Mouse (Mus musculus) neural tube, embryonic 14.5 days (tissue): ENCODE measurements at regions not wholly inside any gene's neighbourhood (a gene's known extent, or its start where the extent isn't known, plus 50 kb on each side); places are given as distances from the start of the nearest gene placed in this dataset.

Experiments
- ATAC-seq: fragments of 200-750 bp; cut with Nextera tagmentation; 2 replicates; pipeline ENCODE4 v1.8.0; 2017; ENCODE audit warnings: low read depth, mild to moderate bottlenecking, moderate TSS enrichment, moderate library complexity
- H3K27ac ChIP-seq: fragments of 300-500 bp; sonication (generic); 2 replicates; pipeline ENCODE4 v1.5.1; 2014; ENCODE audit warnings: low read depth, mild to moderate bottlenecking, control low read depth, low read length, moderate library complexity, mixed read lengths
- H3K27me3 ChIP-seq: fragments of 300-500 bp; sonication (generic); 2 replicates; pipeline ENCODE4 v1.6.1; 2014; ENCODE audit warnings: low read length; ENCODE audit not compliant: control insufficient read depth, insufficient read depth
- H3K36me3 ChIP-seq: fragments of 300-500 bp; sonication (generic); 2 replicates; pipeline ENCODE4 v1.6.1; 2014; ENCODE audit warnings: low read length, mixed read lengths; ENCODE audit not compliant: control insufficient read depth, insufficient read depth
- H3K4me1 ChIP-seq: fragments of 300-500 bp; sonication (generic); 2 replicates; pipeline ENCODE4 v1.6.1; 2014; ENCODE audit warnings: low read length; ENCODE audit not compliant: control insufficient read depth, insufficient read depth
- H3K4me2 ChIP-seq: fragments of 300-500 bp; sonication (generic); 2 replicates; pipeline ENCODE4 v1.6.1; 2014; ENCODE audit warnings: mild to moderate bottlenecking, low read depth, low read length, control low read depth
- H3K4me3 ChIP-seq: fragments of 300-500 bp; sonication (generic); 2 replicates; pipeline ENCODE4 v1.5.1; 2014; ENCODE audit warnings: low read depth, low read length, control low read depth, mixed read lengths
- H3K9ac ChIP-seq: fragments of 300-500 bp; sonication (generic); replicated peaks from 2 replicates; pipeline ENCODE4 v1.6.1; 2014; ENCODE audit warnings: low read depth, mild to moderate bottlenecking, control low read depth, low read length, mixed read lengths
- H3K9me3 ChIP-seq: fragments of 300-500 bp; sonication (generic); 2 replicates; pipeline ENCODE4 v1.6.1; 2016; ENCODE audit warnings: low read length; ENCODE audit not compliant: control insufficient read depth
- WGBS: fragments of 180-500 bp; shearing (Covaris S2); extraction: QIAGEN DNeasy Blood & Tissue Kit; methylation state at CpG from one replicate; pipeline ENCODE4 v1.1.7; 2014; 5-methylcytosine and 5-hydroxymethylcytosine counted together

DNA sequence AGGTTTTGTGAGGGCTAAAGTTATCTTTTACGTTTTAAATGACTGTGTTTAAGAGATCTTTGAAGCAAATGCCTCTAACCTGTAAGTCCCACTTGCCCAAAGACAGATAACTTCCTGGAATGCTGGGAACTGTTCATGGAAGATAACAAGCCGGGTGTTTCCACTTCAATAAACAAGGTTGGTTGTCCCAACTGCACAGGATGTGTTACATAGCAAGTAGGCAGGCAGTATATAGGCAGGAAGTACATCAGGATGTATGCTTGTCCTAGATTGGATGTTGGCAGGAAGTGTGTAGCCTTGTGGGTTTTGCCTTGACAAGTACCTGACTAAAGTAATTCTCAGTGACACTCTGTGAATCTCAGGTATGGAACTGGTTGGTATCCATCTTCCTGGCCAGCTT, 90.7 kb upstream of the Fggy start:
- Histone ChIP-seq H3K36me3 (no peaks in the 10 kb centered on the region), H3K9me3 (no peaks in the 10 kb centered on the region), H3K4me2 (no peak overlapping the region), H3K27ac (no peak overlapping the region), H3K4me1 (no peaks in the 10 kb centered on the region), H3K27me3 (no peaks in the 10 kb centered on the region), H3K9ac (no peak overlapping the region), H3K4me3 (no peak overlapping the region)
- WGBS = 61% methylated on average over 2 of the region's 2 CpGs
- ATAC-seq = no peak

DNA sequence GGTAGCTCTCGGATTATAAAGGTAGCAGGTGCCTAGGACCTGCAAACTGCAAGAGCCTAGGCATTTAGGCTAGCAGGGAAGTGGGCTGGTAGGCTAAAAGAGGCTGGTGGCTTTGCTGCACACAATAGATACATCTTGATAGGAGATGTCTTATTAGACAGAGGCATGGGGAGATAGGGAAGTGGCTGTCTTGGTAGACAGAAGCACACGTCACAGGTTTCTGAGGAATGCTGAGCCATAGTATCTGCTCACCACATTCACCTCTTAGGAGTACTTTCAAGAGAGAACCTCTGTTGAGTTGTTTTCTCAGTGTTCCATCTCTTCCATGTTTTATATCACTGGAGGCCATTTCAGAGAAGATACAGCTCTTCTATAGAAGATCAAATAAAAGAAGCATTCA, 89.8 kb upstream of the Fggy start:
- 88% methylated on average over 2 of the region's 2 CpGs for whole genome bisulfite sequencing
- Histone ChIP-seq H3K27ac (no peak overlapping the region), H3K36me3 (no peaks in the 10 kb centered on the region), H3K4me3 (no peak overlapping the region), H3K4me2 (no peak overlapping the region), H3K4me1 (no peaks in the 10 kb centered on the region), H3K27me3 (no peaks in the 10 kb centered on the region), H3K9ac (no peak overlapping the region), H3K9me3 (no peaks in the 10 kb centered on the region)
- ATAC-seq = no peak

DNA sequence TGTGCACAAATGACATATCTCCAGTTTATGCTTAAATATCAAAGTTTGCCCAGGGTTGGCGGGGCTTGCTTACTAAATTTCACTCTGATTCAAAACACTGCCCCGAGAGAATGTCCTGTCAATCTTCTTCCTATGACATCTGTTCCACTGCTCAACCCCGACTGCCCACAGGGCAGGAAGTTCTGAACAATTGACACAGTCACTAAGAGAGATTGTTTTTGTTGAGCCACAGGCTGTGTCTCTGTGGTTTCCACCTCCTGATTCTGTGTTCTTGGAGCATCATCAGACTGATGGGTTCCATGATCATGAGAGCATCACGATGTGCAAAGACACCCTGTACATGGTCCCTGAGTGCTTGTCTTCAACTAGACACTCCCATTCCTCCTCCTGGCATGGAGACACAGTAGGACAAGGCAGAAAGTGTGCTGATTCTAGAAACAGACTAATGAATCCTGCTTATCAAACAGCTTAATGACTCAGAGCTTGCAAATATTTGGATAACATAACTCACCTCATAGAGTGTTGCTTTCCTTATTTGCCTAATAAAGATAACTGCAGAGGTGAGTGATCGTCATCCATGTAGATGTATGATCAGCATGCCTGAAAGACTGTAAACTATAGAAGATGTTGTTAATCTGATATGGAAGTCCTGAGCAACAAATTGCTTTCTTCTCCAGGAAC, 82.4 kb upstream of the Fggy start:
- Histone ChIP-seq H3K4me3 (no peak overlapping the region), H3K4me1 (no peaks in the 10 kb centered on the region), H3K4me2 (no peak overlapping the region), H3K27ac (no peak overlapping the region), H3K27me3 (no peaks in the 10 kb centered on the region), H3K36me3 (no peaks in the 10 kb centered on the region), H3K9ac (no peak overlapping the region), H3K9me3 (no peaks in the 10 kb centered on the region)
- 75% methylated on average over 5 of the region's 5 CpGs for WGBS
- ATAC-seq = no peak

DNA sequence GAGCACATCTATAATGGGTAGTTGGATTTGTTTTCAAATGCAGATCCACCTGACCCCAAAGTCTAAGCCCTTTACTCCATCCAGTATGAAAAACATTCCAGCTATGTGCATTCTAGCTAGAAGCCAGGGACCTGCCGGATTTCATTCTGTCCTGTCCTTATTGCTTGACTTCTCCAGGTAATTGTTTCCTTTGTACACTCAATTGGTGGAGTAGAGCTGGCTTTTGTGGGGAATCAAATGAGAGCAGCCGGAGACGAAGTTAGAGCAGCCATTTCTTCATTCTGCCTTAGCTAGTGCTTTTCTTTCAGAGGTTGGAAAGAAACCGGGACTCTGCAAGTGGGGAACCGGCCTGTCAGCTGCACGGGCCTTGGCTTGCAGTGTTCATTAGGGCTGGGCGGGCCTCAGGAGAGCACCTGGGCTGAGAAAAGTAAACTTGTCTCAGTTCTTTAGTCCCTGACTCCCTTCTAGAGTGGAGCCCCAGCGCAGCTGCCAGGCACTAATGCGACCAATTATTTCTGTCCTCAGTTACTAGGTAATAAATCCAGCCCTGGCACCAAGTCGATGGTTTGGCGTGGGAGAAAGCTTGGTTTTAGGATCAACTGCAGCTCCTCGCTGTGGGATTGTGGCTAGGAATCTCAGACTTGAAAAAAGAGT, 81.1 kb upstream of the Fggy start:
- no peak overlapping the region for H3K9ac ChIP-seq
- WGBS = 59% methylated on average over 12 of the region's 12 CpGs
- H3K27ac ChIP-seq = no peak overlapping the region
- no peaks in the 10 kb centered on the region for H3K36me3 ChIP-seq
- no peaks in the 10 kb centered on the region for H3K4me1 ChIP-seq
- no peaks in the 10 kb centered on the region for H3K27me3 ChIP-seq
- H3K4me3 ChIP-seq = no peak overlapping the region
- no peak overlapping the region for H3K4me2 ChIP-seq
- H3K9me3 ChIP-seq = no peaks in the 10 kb centered on the region
- 0 out of 2 replicates have a peak, but pooled peaks have one; percentile 21 for ATAC-seq

DNA sequence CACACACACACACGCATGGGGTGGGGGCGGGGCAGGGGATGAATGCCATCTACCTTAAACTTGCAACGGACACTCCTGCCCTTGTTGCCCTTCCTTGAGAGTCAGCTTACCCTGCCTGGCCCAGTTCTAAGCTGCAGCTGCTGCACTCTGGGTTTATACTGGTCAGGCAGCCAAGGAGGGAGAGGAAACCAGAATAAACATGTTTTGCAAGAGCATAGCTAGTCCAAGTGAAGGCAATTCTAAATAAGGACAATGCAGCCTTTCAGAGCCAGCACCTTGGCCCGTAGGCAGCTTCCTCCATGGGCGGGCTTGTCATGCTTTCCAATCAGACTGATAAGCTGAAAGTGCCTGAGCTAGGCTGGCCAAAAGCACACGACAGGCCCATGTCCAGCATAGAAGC, 73.7 kb upstream of the Fggy start:
- H3K36me3 ChIP-seq = no peaks in the 10 kb centered on the region
- no peak overlapping the region for H3K4me2 ChIP-seq
- no peak overlapping the region for H3K4me3 ChIP-seq
- no peak overlapping the region for H3K27ac ChIP-seq
- H3K9me3 ChIP-seq = no peaks in the 10 kb centered on the region
- ATAC-seq = no peak
- WGBS = 81% methylated on average over 6 of the region's 6 CpGs
- H3K27me3 ChIP-seq = no peaks in the 10 kb centered on the region
- H3K9ac ChIP-seq = no peak overlapping the region
- 0 out of 2 replicates have a peak, but pooled peaks cover 4% of the 10 kb centered on the region for H3K4me1 ChIP-seq

DNA sequence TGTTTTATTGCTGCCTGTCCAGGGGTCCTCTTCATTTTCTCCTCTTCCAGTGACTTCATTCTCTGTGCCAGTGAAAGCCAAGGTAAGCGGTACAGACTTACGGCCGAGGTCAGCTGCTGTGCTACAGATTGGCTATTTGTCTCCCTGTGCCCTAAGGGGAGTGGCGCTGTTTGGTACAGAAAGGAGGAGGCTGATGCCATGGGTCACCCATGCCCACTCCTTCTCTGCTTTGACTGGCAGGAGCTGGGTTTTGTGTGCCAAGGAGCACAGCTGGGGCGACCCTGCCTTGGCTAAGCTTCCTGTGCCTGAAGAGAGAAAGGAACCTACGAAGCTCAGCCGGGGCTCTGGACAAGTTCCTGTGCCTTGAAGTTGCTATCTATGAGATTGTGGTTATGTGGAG, 70.0 kb upstream of the Fggy start:
- Histone ChIP-seq H3K4me1 (0 out of 2 replicates have a peak, but pooled peaks cover 4% of the 10 kb centered on the region), H3K4me3 (no peak overlapping the region), H3K9ac (no peak overlapping the region), H3K27me3 (no peaks in the 10 kb centered on the region), H3K9me3 (no peaks in the 10 kb centered on the region), H3K27ac (no peak overlapping the region), H3K4me2 (no peak overlapping the region), H3K36me3 (no peaks in the 10 kb centered on the region)
- 69% methylated on average over 7 of the region's 7 CpGs for WGBS
- 0 out of 2 replicates have a peak, but pooled peaks have one; percentile 21 for ATAC-seq

DNA sequence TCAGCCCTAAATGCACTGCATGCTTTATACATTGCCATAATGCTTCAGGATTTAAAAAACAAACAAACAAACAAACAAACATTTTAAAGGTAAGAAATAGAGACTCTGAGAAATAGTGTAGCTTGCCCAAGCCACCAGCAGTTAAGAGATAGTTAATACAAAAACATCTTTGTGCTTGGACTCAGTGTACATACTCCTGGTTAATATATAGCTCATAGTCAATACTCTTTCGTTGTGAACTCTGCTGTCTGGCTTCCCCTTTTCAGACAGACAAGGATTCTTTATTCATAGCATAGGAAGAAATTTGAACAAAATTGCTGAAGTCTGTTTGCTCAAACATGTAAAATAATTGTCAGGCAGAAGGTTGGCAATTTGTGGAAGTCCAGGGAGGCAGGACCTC, 69.3 kb upstream of the Fggy start:
- no peak for ATAC-seq
- H3K9ac ChIP-seq = no peak overlapping the region
- H3K4me3 ChIP-seq = no peak overlapping the region
- H3K27ac ChIP-seq = no peak overlapping the region
- no peaks in the 10 kb centered on the region for H3K9me3 ChIP-seq
- 0 out of 2 replicates have a peak, but pooled peaks cover 4% of the 10 kb centered on the region for H3K4me1 ChIP-seq
- H3K27me3 ChIP-seq = no peaks in the 10 kb centered on the region
- H3K36me3 ChIP-seq = no peaks in the 10 kb centered on the region
- no peak overlapping the region for H3K4me2 ChIP-seq
- WGBS = 71% methylated on average over 1 of the region's 1 CpGs

DNA sequence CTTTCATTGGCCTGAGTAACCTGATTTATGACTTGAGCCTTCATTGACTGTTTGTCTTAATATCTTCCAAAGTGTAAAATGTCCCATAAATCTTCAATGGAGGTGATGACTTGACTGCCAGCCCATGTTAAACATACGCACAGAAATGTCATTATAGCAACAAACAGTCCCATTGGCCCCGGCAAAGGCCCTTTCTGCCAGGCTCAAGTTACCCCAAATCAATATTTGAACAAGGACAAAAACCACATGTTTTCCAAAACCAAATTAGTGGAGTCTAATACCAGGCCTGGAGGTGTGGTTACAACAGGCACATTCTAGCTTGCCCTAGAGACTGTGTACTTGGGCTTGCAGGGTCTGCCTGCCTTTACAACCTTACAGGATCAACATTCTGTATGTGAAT, 68.2 kb upstream of the Fggy start:
- no peaks in the 10 kb centered on the region for H3K27me3 ChIP-seq
- ATAC-seq = no peak

DNA sequence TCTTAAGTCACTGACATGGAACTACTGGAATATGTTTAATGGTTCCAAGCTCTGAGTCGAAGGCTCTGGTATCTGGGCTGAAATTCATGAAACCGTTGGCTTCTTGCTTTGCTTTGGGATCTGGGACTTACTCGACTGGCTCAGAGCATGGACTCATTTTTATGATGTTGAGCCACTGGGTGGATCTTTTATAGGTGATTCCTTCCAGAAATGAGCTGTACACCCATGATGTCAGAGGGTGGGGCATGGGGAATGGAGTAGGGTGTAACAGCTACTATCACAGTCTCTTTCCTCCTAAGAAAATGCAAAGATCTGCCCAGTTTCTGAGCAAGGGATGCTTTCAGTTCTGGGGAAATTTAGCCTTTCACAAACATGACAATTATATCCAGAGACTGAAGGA, 57.0 kb upstream of the Fggy start:
- Histone ChIP-seq H3K27me3 (no peaks in the 10 kb centered on the region), H3K4me2 (no peak overlapping the region), H3K36me3 (no peaks in the 10 kb centered on the region), H3K9ac (no peak overlapping the region), H3K27ac (no peak overlapping the region), H3K4me1 (no peaks in the 10 kb centered on the region), H3K9me3 (no peaks in the 10 kb centered on the region), H3K4me3 (no peak overlapping the region)
- WGBS = 94% methylated on average over 3 of the region's 3 CpGs
- no peak for ATAC-seq

More for the DNA sequence above, 68.2 kb upstream of the Fggy start:
- Histone ChIP-seq H3K4me1 (0 out of 2 replicates have a peak, but pooled peaks cover 4% of the 10 kb centered on the region), H3K4me3 (no peak overlapping the region), H3K4me2 (no peak overlapping the region), H3K9ac (no peak overlapping the region), H3K9me3 (no peaks in the 10 kb centered on the region), H3K36me3 (no peaks in the 10 kb centered on the region), H3K27ac (no peak overlapping the region)
- WGBS = 77% methylated on average over 2 of the region's 2 CpGs
